Mouse (Mus musculus) kidney, postnatal 14 days (tissue): ENCODE data around the gene Idua.

Source experiments
- DNase-seq: peaks from one replicate; pipeline ENCODE4 v3.0.0; 2022; ENCODE audit warnings: mixed read lengths

Gene Idua

DNA sequence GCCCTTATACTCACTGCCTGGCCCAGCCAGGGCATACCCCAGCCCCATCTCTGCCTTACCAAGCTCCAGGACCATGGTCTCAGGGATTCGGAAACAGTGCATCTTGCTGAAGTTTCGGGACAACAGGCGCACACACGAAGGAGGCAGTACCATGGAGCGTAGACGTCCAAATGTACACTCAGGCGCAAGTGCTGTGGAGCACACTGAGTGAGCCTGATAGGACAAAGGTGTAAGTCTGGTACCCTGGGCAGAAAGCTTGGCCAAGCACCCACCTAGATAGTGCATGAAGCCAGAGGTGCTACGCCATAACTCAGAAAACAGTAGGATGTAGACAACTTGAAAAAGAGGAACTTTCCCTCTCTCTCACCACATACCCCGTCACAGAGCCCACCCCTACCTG lies 4.8 kb upstream of the Idua start:
- no peak for DNase-seq

DNA sequence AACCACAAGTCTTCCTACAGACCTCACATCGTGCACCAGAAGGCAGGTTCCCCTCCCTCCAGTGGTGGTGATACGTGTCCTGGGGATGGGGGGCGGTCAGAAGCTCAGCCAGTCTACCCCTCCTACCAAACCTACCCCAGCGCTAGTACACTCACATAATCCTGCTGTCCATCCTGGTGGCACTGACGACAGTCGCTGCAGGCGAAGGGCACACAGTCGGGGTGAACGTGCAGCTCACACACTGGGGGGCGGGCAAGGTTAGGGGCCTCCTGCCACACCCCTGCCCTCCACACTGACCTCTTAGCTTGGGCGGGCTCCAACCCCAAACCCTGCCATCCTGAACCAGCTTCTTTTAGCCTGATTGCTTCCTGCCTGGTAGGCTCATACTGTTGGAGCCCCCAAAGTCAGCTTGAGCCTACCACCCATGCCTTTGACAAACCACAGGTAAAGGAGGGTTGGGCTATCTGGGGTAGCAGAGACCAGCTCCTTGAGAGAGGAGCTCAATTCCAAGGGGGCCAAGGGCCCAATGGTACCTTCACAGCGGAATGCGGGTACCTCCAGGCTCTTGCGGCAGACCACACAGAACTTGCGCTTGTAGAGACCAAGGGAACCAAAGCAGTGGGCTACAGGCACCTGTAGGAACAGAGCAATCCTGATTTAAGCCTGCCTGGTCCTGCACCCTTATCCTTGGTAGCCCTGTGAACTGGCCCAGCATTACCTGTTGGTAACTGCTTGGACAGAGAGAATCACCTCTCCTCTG lies 4.1 kb upstream of the Idua start:
- DNase-seq = no peak

DNA sequence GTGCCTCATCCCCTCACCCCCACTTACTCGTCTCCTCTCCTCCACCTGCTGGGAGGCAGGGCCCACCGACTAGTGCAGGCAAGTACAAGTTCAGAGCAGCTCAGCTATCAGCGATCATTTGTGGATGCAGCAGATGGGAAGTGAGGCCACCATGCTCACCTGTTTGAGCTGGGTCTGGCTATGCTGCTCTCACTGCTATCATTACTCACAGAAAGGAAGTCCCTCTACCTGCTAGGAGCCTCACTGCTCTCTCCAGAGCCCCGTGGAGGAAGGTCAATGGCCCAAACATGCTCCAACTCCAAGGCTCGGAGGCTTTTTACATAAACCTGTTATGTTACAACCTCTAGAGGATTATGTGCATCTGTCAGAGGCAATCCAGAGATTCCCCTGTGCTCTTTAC lies 2.7 kb upstream of the Idua start:
- no peak for DNase-seq

DNA sequence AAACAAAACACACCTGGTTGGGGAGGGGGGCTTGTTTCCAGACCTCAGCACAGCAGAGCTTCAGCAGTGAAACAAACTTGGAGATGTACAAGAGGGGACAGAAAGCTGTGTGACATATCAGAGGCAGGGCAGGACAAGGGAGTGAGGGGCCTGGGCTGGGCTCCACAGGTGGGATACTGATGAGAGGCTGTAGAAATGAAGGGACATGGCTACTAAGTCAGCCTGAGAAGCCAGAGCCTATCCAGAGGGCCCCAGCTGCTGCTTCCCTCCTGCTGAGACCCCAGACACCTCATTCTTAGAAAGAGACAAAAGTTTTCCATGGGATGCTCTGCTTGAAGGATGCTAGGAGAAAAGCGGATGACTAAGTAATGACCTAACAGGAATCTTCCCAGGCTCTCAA lies 1.5 kb upstream of the Idua start:
- no peak for DNase-seq

DNA sequence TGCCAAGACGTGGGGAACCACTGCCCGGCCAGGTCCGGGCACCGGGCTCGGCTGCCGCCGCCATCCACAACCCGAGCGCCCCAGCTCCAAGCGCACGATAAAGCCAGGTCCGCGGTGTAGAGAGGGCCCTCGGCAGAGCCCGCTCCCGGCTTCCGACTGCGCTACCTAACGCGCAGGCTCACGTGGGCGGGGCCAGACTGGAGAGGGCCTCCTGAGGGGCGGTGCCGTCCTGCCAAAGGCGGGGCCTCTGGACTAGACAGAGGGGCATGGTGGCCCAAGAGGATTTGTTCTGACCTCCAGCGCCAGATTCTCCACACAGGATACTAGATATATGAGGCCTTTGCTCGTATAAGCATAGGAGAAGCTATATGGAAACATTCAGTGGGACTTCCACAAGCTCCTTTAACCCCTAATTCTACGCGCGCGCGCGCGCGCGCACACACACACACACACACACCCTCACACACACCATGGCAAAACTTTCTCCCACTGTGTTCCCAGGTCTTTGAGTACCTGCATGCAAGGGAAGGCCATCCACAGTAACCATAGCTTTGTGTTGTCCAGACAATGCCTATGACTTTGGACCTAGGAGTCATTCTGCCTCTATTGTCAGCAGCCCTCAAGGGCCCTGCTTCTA lies 619 bp downstream of the Idua start:
- DNase-seq = peak; percentile 95

DNA sequence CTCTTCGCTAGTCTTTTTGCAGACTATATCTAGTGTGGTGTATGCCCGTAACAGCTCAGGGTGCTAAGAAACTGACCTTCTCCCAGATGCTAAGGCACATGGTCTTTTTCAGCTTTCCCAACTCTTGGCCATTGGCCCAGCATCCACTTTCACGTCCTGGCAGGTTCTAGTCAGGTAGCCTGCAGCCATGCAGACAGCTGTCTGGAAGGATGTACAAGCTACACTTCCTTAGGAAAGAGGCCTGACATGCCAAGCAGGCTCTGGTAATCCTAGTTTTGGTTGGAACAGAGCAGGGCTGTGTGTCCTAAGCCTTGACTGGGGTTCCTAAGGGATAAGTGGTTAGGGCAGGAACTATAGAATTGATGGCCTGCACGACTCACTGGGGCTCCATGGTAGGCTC lies 2.6 kb downstream of the Idua start:
- no peak for DNase-seq

DNA sequence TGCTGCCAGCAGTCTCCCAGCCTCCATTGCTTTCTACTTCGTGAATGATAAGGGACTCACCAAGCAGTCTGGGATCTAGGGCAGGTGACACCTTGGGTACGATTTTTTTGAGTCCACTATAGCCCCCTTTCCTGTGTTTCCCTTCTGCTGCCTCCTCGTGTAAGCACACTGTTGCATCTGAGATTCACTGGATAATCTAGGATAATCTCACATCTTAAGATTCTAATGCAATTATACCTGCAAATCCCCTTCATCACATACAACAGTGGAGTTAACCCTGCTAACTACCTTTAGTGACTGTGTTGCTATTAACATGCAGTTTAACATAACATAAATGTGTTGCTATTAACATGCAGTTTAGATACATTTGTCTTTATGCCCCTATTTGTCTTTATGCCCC lies 4.9 kb downstream of the Idua start:
- no peak for DNase-seq

DNA sequence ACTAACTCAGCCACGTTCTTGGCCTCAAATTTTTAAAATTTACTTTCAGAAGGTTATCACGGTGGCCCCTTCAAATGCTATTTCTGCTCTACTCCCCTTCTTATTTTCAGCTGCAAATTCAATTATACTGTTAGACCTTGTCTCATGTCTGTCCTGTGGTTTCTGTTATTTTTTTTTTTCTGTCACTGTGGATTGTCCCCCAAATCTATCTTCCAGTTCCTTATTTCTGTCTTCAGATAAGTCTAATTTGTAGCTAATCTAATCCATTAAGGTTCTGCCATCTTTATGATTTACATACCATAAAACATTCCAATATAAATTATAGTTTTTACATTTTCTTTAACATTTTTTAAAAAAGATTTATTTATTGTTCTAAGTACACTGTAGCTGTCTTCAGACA lies 7.2 kb downstream of the Idua start:
- DNase-seq = no peak

DNA sequence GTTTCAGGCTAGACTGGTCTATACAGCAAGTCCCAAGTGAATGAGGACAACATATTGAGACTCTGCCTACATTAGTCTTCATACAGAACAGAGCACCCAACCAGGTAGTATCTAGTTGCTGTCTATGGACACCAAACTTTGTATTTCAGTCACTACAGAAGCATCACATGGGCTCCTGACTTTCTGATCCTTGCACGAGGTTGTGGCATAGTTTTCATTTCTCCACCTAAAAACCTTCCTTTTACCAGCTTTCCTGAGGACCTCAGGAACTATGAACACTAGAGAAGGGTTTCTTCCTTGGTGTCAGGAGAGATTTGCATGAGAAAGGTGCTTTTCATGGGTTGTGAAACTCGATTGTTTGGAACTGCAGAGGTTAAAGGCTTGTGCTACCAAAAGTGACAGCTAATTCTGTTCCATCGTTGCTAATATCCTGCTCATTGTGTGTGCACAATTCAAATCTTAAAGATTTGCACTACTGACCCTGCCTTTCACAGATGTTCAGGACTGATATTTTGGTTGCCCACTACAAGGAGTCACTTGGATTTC lies 8.3 kb downstream of the Idua start:
- DNase-seq = no peak

DNA sequence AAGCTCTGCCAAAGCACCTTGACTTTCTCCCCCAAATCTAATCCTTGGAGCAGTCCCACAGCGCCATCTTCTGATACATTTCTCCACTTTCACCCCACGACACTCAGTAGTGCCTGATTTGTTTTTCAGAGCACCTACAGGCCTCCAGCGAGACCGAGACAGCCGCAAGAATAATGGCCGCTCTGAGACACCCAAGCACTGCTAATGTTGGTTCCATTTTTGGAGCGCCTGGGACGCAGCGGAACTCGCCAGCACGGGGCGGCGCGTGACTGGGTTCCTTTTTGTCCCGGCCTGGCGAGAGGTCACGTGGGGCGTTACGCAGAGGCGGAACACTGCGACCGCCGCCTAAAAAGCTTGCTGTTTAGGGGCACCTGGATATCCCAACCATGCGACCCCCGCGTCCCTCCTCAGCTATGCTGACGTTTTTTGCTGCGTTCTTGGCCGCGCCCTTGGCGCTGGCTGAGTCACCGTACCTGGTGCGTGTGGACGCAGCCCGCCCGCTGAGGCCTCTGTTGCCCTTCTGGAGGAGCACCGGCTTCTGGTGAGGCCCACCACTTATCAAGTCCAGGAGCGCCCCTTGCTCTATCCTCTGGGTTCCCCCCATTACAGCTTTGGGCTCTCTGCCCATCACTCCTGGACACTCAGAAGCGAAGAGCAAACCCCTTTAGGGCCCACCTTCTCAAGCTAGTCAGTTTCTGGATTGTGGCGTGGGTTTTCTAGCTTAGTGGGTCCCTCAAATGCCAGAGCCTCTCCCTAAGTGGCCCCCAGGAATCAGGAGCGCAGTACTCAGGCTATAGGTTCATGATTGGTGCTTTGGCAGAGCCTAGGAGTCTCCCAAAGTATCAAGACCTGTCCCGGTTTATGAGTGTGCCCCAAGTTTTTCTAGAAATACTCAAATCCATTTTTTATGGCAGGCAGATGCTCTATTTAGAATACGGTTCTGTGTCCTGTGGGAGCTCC lies 9.1 kb downstream of the Idua start, which contains the start of gene Dgkq:
Gene Dgkq (minus strand): TSS at position 696 of the 960 bp plus-strand sequence.
- DNase-seq = peak; percentile 92

DNA sequence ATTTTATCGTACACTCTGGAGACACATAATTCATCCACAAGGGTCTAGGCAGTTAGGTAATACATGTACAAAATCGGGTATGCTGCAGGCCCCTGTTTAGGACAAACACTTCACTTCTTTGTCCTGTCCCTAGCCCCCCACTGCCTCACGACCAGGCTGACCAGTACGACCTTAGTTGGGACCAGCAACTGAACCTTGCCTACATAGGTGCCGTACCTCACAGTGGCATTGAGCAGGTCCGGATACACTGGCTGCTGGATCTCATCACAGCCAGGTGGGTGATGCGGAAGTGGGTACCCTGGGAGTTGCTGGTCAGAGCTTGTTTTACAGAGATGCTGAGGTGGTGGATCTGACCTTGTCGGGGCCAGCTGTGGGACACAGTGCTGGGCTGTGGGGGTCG lies 9.9 kb downstream of the Idua start:
- no peak for DNase-seq

DNA sequence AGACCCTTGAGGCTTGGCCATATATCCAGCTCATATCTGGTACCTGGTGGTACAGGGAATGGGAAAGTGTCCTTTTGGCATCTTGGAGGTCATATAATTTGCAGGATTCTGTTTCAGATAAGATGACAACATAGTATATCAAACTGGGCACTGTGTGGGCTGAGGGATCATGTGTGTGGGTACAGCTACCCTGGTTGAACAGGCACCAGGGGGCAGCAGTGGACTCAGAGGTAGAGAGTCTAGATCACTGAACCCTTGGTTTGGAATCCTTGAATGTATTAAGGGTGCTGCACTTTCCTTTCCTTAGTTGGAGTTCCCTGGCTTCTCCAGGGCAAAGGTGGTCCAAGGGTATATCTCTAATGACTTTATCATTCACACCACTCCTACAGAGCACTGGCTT lies 10.7 kb downstream of the Idua start:
- peak; percentile 61 for DNase-seq

DNA sequence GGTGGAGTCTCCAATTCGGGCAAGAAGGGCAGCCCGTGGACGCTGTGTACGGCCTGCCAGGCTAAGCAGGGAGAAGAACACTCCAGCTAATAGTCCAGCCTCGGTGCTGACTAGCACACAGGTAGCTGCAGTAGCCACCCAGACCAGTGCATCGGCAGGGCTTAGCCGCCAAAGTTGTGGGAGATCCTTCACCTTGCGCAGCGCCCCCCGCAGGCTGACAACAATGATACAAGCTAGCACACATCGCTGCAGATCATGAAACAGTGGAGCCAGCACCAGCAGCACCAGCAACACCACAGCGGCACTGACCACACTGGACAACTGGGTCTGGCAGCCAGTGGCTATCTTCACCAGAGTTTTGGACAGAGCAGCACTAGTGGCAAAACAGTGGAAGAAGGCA lies 11.6 kb downstream of the Idua start:
- DNase-seq = no peak

DNA sequence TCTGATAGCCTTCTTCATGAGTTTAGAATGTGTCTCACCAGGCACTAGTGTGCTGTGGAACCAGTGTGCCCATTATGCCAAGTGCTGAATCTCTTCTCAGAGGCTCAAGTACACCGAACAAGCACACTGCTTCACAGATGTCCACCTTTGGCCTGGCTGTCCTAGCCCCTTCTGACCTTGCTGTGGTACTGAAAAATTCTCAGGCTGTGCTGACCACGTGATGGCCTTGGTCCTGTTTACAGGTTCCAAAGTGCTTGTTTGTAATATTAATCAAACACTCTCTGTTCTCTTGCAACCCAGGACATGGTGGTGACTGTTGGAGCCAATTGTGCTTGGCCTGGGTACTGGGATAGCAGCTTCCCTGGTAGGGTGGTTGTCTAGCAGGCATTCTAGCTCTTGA lies 14.5 kb downstream of the Idua start:
- DNase-seq = peak; percentile 75

DNA sequence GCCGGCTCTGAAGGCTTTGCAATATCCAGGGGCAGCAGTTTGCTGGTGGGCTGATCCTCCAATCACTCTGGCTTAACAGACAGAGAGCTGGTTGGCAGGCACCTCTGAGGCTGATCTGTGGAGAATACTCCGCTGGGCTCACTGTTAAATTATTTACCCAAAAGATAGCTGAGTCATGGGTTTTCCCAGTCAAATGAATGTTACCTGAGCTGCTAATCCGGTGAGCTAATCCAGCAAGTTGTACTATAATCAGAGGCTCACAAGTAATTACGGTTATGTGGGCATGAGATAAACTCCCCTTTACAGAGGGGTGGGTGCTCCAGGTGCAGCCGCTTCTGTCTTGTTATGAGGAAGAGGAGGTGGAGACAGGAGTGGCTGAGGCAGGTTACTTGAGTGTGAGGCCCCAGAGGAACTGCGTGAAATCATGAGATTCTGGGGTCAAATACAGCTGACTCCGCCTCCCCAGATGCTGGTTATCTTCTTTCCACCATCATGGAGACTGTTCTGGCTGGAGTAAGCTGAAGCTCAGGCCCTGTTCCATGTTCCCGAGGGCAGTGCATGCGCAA lies 15.2 kb downstream of the Idua start, which contains the start of gene Slc26a1:
Gene Slc26a1 (minus strand): TSS at position 319 of the 566 bp plus-strand sequence.
- DNase-seq = peak; percentile 77

DNA sequence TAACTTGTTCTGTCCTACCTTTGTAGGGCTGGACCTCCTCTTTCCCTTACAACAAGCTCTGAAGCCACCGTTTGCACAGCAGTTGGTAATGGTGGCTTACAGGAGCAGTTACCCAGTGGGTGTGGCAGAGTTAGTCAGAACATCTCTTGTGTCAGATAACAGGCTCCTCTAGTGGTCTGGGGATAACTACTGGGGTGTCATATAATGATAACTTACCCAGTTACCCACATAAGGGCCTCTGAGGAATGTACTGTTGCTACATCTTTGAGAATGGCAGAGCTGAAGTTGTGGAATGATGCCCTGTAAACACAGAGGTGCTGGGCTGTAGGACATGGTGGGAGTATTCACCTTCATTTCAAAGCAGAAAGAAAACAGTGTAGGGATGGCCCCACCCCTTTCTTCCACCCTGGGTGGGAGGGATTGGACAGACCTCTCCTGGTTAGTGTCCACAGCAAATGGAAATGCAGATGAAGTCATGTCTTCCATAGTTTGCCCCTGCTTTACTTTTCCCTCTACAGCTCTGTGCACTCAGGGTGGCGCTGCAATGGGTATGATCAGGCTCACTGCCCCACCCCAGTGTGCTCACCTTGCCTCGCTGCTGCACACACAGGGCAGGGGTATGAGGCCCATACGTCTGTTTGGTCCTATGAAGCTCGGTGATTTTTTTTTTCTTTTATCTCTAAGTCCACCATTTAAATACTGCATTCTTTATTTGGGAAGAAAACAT lies 16.8 kb downstream of the Idua start:
- no peak for DNase-seq

DNA sequence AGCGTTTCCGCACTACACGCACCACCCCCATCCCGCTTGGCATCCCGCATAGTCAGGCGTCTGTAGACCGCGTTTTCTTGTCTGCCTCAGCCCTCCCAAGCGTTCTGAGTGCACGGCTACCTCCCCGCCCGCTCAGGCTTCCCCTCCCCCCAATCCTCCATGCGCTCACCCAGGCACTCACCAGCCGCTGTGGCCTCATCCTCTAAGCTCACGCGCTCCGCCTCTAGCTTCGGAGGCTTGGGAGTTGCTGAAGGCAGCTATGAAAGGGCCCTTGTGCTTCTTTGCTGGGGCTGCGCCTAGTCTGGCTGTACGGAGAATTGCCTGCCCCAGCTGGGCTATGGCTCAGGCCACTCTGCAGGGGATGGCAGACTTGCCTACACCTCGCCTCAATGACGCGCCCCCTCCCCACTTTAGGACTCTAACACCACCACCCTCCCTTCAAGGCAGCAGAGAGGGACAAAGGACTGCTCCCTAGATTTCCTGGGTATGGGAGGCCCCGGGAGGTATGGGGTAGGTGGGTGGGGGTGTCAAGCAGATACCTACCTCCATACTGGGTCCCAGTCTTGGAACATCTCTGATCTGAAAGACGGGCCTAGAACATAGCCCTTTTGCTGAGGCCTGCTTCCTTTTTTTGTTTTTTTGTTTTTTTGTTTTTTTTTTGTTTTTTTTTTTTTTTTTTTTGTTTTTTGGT lies 17.6 kb downstream of the Idua start:
- DNase-seq = peak; percentile 65

DNA sequence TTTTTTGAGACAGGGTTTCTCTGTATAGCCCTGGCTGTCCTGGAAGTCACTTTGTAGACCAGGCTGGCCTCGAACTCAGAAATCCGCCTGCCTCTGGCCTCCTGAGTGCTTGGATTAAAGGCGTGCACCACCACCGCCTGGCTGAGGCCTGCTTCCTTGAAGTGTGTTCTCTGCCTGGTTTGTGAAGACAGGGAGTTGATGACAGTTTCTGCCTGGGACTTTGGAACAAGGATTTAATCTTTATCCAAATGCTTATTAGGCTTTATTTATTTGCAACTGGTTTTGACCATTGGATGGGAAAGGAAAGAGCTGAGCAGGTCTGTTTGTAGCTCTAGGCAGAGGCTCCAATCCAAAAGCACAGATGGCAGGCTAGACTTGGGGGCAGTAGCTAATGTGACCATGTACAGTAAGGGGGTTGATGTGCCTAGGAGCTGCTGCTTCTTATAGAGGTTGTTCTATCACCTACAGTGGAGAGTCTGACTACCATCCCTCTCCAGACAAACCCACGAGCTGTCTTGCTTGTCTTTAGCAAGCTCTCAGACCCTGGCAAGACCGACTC lies 18.2 kb downstream of the Idua start:
- DNase-seq = peak; percentile 61

DNA sequence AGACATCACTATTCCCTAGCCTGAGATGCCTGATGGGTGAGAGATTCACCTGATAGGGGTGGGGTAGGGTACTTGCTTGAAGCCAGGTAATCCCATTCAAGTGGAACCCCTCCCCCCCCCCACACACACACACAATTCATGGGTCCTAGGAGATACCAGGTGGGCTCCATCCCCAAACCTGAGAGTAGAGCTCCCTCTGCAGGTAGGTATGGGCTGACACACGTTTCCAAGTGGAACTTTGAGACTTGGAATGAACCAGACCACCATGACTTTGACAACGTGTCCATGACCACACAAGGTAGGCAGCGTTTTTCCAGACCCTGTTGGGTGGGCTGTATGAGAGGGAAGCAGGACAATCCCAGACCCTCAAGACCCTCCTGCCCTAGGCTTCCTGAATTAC lies 19.8 kb downstream of the Idua start:
- no peak for DNase-seq

DNA sequence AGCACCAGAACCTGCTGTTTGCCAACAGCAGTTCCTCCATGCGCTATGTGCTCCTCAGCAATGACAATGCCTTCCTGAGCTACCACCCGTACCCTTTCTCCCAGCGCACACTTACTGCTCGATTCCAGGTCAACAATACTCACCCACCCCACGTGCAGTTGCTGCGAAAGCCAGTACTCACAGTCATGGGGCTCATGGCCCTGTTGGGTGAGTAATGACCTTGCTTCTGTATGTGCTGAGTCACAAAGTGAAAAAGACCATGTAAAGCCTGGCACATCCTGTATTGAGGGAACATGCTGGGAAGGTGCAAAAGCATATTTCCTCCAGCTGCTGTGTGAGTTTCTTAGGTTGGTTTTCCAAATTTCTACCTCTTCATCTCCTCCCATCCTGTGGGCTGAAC lies 20.7 kb downstream of the Idua start:
- no peak for DNase-seq

DNA sequence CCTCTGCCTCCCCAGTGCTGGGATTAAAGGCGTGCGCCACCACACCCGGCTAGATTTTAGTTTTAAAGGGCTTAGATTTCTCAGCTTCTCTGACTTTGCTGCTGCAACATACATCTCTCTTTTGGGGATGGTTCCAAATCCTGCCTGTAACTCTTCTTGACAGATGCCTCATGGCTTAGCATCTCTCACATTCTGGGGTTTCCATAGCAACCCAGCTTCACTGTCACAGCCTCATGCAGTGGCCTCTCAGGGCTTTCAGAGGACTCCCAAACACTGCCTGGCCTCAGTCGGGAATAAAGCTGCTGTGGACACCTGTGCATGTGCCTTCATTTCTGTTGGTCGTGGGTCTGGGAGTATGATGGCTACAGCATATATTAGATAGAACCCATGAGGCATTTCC lies 29.0 kb downstream of the Idua start:
- no peak for DNase-seq
